Mouse (Mus musculus): ENCODE results near the gene Adora1. TPM values are rescaled to one million over a fixed set of nuclear protein-coding genes. Genes with fewer than 3 reads are reported as not detected.
A peak's percentile ranks its signal among the peaks of the same experiment; 100 is the strongest.

Gene Adora1
- polyA plus RNA-seq, 1 experiment from 2014 or later = 1.8 TPM

GRCm38 (mm10) chr1:134243948-134244914 is 9.0 kb upstream of the Adora1 start:
- H3K27me3 ChIP-seq (replicated peaks; ENCODE audit: control insufficient read depth, insufficient read depth, low read length) = 0 out of 2 replicates have a peak, but pooled peaks cover 3% of the 10 kb centered on the region
- H3K4me2 ChIP-seq (ENCODE audit: low read depth, low read length) = peak overlapping the region; percentile 55
- WGBS = 23% methylated on average over 31 of the region's 35 CpGs
- peaks cover 3% of the 10 kb centered on the region for H3K4me1 ChIP-seq (ENCODE audit: control insufficient read depth, insufficient read depth, low read length)
- no peaks in the 10 kb centered on the region for H3K9me3 ChIP-seq (ENCODE audit: control insufficient read depth, low read length)
- H3K9ac ChIP-seq (ENCODE audit: low read depth, low read length) = peak overlapping the region; percentile 57
- H3K4me3 ChIP-seq (ENCODE audit: low read depth, low read length) = peak overlapping the region; percentile 22
- ATAC-seq (ENCODE audit: low read depth) (peak; percentile 84), DNase-seq (ENCODE audit: low spot score) (peak; percentile 90)
- H3K27ac ChIP-seq (replicated peaks; ENCODE audit: low read depth, low read length) = no peak overlapping the region
- H3K36me3 ChIP-seq (ENCODE audit: control insufficient read depth, insufficient read depth, low read length) = no peaks in the 10 kb centered on the region

- peak; percentile 64 for ATAC-seq (ENCODE audit: low read depth)
- H3K4me3 ChIP-seq (ENCODE audit: low read depth, low read length) = no peak overlapping the region
- no peaks in the 10 kb centered on the region for H3K36me3 ChIP-seq (ENCODE audit: control insufficient read depth, insufficient read depth, low read length)
- H3K9me3 ChIP-seq (ENCODE audit: control insufficient read depth, low read length) = no peaks in the 10 kb centered on the region
- no peak overlapping the region for H3K9ac ChIP-seq (ENCODE audit: low read depth, low read length)
- peak overlapping the region; percentile 55 for H3K4me2 ChIP-seq (ENCODE audit: low read depth, low read length)
- H3K27me3 ChIP-seq (replicated peaks; ENCODE audit: control insufficient read depth, insufficient read depth, low read length) = 0 out of 2 replicates have a peak, but pooled peaks cover 3% of the 10 kb centered on the region
- H3K4me1 ChIP-seq (ENCODE audit: control insufficient read depth, insufficient read depth, low read length) = peaks cover 3% of the 10 kb centered on the region
- H3K27ac ChIP-seq (replicated peaks; ENCODE audit: low read depth, low read length) = no peak overlapping the region
- 48% methylated on average over 6 of the region's 6 CpGs for WGBS
- peak; percentile 67 for DNase-seq (ENCODE audit: low spot score)
Observed at GRCm38 (mm10) chr1:134243505-134243904, 8.3 kb upstream of the Adora1 start.

GRCm38 (mm10) chr1:134242286-134242685 is 7.1 kb upstream of the Adora1 start:
- Histone ChIP-seq H3K27me3 (replicated peaks; ENCODE audit: control insufficient read depth, insufficient read depth, low read length) (0 out of 2 replicates have a peak, but pooled peaks cover 3% of the 10 kb centered on the region), H3K9me3 (ENCODE audit: control insufficient read depth, low read length) (no peaks in the 10 kb centered on the region), H3K36me3 (ENCODE audit: control insufficient read depth, insufficient read depth, low read length) (no peaks in the 10 kb centered on the region), H3K4me1 (ENCODE audit: control insufficient read depth, insufficient read depth, low read length) (peaks cover 3% of the 10 kb centered on the region), H3K27ac (replicated peaks; ENCODE audit: low read depth, low read length) (no peak overlapping the region), H3K4me3 (ENCODE audit: low read depth, low read length) (no peak overlapping the region), H3K4me2 (ENCODE audit: low read depth, low read length) (no peak overlapping the region), H3K9ac (ENCODE audit: low read depth, low read length) (no peak overlapping the region)
- WGBS = 70% methylated on average over 2 of the region's 2 CpGs
- ATAC-seq (ENCODE audit: low read depth) = no peak
- DNase-seq (ENCODE audit: low spot score) = no peak

GRCm38 (mm10) chr1:134241298-134241697 is 6.1 kb upstream of the Adora1 start:
- Histone ChIP-seq H3K4me1 (ENCODE audit: control insufficient read depth, insufficient read depth, low read length) (peaks cover 3% of the 10 kb centered on the region), H3K9ac (ENCODE audit: low read depth, low read length) (no peak overlapping the region), H3K9me3 (ENCODE audit: control insufficient read depth, low read length) (no peaks in the 10 kb centered on the region), H3K27ac (replicated peaks; ENCODE audit: low read depth, low read length) (no peak overlapping the region), H3K4me2 (ENCODE audit: low read depth, low read length) (no peak overlapping the region), H3K36me3 (ENCODE audit: control insufficient read depth, insufficient read depth, low read length) (no peaks in the 10 kb centered on the region), H3K27me3 (replicated peaks; ENCODE audit: control insufficient read depth, insufficient read depth, low read length) (peaks cover 4% of the 10 kb centered on the region), H3K4me3 (ENCODE audit: low read depth, low read length) (no peak overlapping the region)
- ATAC-seq (ENCODE audit: low read depth) = no peak
- WGBS = 68% methylated on average over 8 of the region's 8 CpGs
- no peak for DNase-seq (ENCODE audit: low spot score)

DNA sequence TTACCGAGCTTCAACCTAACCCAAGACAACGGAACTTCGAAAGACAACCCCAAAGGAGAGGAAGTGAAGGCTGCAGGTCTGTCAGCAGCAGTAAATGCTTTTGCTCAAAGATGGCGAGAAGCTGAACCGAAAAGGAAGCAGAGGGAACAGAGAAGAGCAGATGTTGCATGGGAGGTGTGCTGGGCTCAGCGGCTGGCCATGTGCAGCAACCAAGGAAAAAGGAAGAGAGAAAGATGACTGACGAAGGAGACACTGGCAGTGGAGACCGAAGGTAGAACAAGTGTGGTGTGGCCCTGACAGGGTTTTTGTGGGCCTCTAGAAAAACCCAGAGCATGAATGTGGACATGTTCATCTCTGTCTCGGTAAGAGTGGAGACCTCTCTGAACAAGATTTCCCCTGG is 5.5 kb upstream of the Adora1 start:
- no peaks in the 10 kb centered on the region for H3K36me3 ChIP-seq (ENCODE audit: control insufficient read depth, insufficient read depth, low read length)
- no peak for ATAC-seq (ENCODE audit: low read depth)
- no peak overlapping the region for H3K27ac ChIP-seq (replicated peaks; ENCODE audit: low read depth, low read length)
- 81% methylated on average over 9 of the region's 9 CpGs for WGBS
- peaks cover 3% of the 10 kb centered on the region for H3K4me1 ChIP-seq (ENCODE audit: control insufficient read depth, insufficient read depth, low read length)
- no peaks in the 10 kb centered on the region for H3K9me3 ChIP-seq (ENCODE audit: control insufficient read depth, low read length)
- no peak overlapping the region for H3K4me3 ChIP-seq (ENCODE audit: low read depth, low read length)
- H3K27me3 ChIP-seq (replicated peaks; ENCODE audit: control insufficient read depth, insufficient read depth, low read length) = peaks cover 10% of the 10 kb centered on the region
- no peak overlapping the region for H3K4me2 ChIP-seq (ENCODE audit: low read depth, low read length)
- no peak for DNase-seq (ENCODE audit: low spot score)
- H3K9ac ChIP-seq (ENCODE audit: low read depth, low read length) = no peak overlapping the region

GRCm38 (mm10) chr1:134237438-134237837 is 2.2 kb upstream of the Adora1 start:
- ATAC-seq (ENCODE audit: low read depth) (no peak), DNase-seq (ENCODE audit: low spot score) (no peak)
- WGBS = 79% methylated on average over 3 of the region's 3 CpGs
- Histone ChIP-seq H3K4me2 (ENCODE audit: low read depth, low read length) (no peak overlapping the region), H3K4me1 (ENCODE audit: control insufficient read depth, insufficient read depth, low read length) (peaks cover 10% of the 10 kb centered on the region; the same call in 1 of the 2 replicates), H3K4me3 (ENCODE audit: low read depth, low read length) (no peak overlapping the region), H3K9me3 (ENCODE audit: control insufficient read depth, low read length) (no peaks in the 10 kb centered on the region), H3K9ac (ENCODE audit: low read depth, low read length) (no peak overlapping the region), H3K27me3 (replicated peaks; ENCODE audit: control insufficient read depth, insufficient read depth, low read length) (peaks cover 38% of the 10 kb centered on the region), H3K27ac (replicated peaks; ENCODE audit: low read depth, low read length) (no peak overlapping the region), H3K36me3 (ENCODE audit: control insufficient read depth, insufficient read depth, low read length) (no peaks in the 10 kb centered on the region)

DNA sequence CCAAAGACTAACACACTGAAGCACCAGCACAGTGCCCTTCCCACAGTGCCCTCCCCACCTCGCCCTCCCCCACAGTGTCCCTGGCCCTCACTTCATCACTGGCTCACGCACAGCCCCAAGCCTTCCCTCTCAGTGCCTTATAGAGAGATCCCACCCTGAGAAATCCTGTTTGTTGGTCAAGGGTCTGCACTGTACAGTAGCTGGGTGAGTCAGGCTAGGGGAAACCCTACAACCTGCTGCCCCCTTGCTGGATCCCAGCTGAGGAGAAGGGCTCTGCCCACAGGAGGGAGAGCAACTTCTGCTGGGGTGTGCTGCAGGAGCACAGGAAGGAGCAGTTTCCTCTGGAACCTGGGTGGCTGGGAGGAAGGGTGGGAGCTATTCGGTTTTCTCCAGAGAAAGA is 911 bp upstream of the Adora1 start:
- no peak overlapping the region for H3K9ac ChIP-seq (ENCODE audit: low read depth, low read length)
- H3K4me3 ChIP-seq (ENCODE audit: low read depth, low read length) = no peak overlapping the region
- no peaks in the 10 kb centered on the region for H3K36me3 ChIP-seq (ENCODE audit: control insufficient read depth, insufficient read depth, low read length)
- H3K4me1 ChIP-seq (ENCODE audit: control insufficient read depth, insufficient read depth, low read length) = peaks cover 10% of the 10 kb centered on the region; the same call in 1 of the 2 replicates
- H3K27ac ChIP-seq (replicated peaks; ENCODE audit: low read depth, low read length) = no peak overlapping the region
- no peaks in the 10 kb centered on the region for H3K9me3 ChIP-seq (ENCODE audit: control insufficient read depth, low read length)
- peaks cover 35% of the 10 kb centered on the region for H3K27me3 ChIP-seq (replicated peaks; ENCODE audit: control insufficient read depth, insufficient read depth, low read length)
- DNase-seq (ENCODE audit: low spot score) = no peak
- WGBS = 44% methylated on average over 3 of the region's 3 CpGs
- peak overlapping the region; percentile 92; the same call in 1 of the 2 replicates for H3K4me2 ChIP-seq (ENCODE audit: low read depth, low read length)
- ATAC-seq (ENCODE audit: low read depth) = no peak

DNA sequence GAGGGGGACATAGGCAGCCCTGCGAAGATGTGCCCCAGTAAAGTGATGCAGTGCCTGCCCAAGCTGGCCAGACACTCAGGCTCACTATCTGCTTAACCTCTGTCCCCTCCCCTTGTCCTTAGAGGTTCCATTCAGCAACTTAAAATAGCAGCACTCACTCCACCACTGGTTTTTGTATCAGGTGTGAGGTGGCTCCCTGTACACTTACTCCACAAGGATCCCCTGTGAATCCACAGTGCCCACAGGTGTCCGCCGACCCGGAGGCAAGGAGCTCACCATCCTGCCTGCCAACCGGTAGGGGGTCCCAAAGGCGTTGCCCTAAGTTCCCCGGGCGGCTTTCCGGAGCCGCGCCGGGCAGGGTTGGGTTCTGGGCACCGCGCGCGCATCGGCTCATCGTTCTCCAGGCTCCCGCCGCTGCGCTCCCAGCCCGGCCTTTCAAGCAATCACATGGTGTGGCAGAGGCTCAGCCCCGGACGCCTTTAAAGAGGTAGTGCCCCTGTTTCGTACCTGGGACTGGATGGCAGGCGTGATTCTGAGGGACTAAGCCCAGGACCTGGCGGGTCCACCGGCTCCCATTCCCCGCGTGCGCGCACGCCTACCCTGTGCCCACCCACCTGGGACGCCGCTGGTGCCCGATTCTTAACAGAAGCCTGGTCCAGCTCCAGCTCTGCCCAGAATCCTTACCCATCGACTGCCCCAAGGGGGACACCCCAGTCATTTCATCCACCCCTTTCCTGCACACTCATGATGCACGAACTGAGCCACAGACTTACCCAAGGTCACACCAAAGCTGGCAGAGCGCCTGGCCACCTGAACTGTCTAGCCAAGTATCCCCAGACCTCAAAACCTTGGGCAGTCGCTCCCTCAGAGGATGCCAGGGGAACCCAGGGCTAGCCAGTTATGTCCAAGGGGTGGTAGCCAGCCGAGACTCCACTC is 508 bp downstream of the Adora1 start:
- Histone ChIP-seq H3K9ac (ENCODE audit: low read depth, low read length) (peak overlapping the region; percentile 45), H3K4me2 (ENCODE audit: low read depth, low read length) (peak overlapping the region; percentile 92), H3K27ac (replicated peaks; ENCODE audit: low read depth, low read length) (no peak overlapping the region), H3K4me1 (ENCODE audit: control insufficient read depth, insufficient read depth, low read length) (peaks cover 10% of the 10 kb centered on the region; the same call in 1 of the 2 replicates), H3K9me3 (ENCODE audit: control insufficient read depth, low read length) (no peaks in the 10 kb centered on the region), H3K4me3 (ENCODE audit: low read depth, low read length) (peak overlapping the region; percentile 47), H3K27me3 (replicated peaks; ENCODE audit: control insufficient read depth, insufficient read depth, low read length) (peaks cover 35% of the 10 kb centered on the region), H3K36me3 (ENCODE audit: control insufficient read depth, insufficient read depth, low read length) (no peaks in the 10 kb centered on the region)
- WGBS = 0% methylated on average over 33 of the region's 41 CpGs
- ATAC-seq (ENCODE audit: low read depth) (peak; percentile 60; the same call in 1 of the 2 replicates), DNase-seq (ENCODE audit: low spot score) (peak; percentile 29)
